Mouse (Mus musculus) forebrain, embryonic 13.5 days (tissue): ENCODE measurements at regions not wholly inside any gene's neighbourhood (a gene's known extent, or its start where the extent isn't known, plus 50 kb on each side); places are given as distances from the start of the nearest gene placed in this dataset.

Experiments used
- ATAC-seq: fragments of 200-750 bp; cut with Nextera tagmentation; 2 replicates; pipeline ENCODE4 v1.8.0; 2017
- H3K27ac ChIP-seq: fragments of 300-500 bp; sonication (generic); 2 replicates; pipeline ENCODE4 v1.5.1; 2015; ENCODE audit warnings: inconsistent platforms, mild to moderate bottlenecking, moderate library complexity
- H3K27me3 ChIP-seq: fragments of 300-500 bp; sonication (generic); 2 replicates; pipeline ENCODE4 v1.6.1; 2015; ENCODE audit warnings: mild to moderate bottlenecking, inconsistent platforms
- H3K36me3 ChIP-seq: fragments of 300-500 bp; sonication (generic); 2 replicates; pipeline ENCODE4 v1.6.1; 2015; ENCODE audit warnings: mild to moderate bottlenecking, inconsistent platforms; ENCODE audit not compliant: poor library complexity, severe bottlenecking
- H3K4me1 ChIP-seq: fragments of 300-500 bp; sonication (generic); 2 replicates; pipeline ENCODE4 v1.6.1; 2015; ENCODE audit warnings: inconsistent platforms
- H3K4me2 ChIP-seq: fragments of 300-500 bp; sonication (generic); 2 replicates; pipeline ENCODE4 v1.6.1; 2015; ENCODE audit warnings: inconsistent platforms, mild to moderate bottlenecking, moderate library complexity
- H3K4me3 ChIP-seq: fragments of 300-500 bp; sonication (generic); 2 replicates; pipeline ENCODE4 v1.5.1; 2015; ENCODE audit warnings: mild to moderate bottlenecking, inconsistent platforms
- H3K9ac ChIP-seq: fragments of 300-500 bp; sonication (generic); 2 replicates; pipeline ENCODE4 v1.6.1; 2015; ENCODE audit warnings: mild to moderate bottlenecking, inconsistent platforms
- H3K9me3 ChIP-seq: fragments of 300-500 bp; sonication (generic); replicated peaks from 2 replicates; pipeline ENCODE4 v1.6.1; 2016; ENCODE audit warnings: inconsistent platforms
- WGBS: fragments of 180-500 bp; shearing (Covaris S2); methylation state at CpG from one replicate; pipeline ENCODE4 v1.1.7; 2015; 5-methylcytosine and 5-hydroxymethylcytosine counted together

DNA sequence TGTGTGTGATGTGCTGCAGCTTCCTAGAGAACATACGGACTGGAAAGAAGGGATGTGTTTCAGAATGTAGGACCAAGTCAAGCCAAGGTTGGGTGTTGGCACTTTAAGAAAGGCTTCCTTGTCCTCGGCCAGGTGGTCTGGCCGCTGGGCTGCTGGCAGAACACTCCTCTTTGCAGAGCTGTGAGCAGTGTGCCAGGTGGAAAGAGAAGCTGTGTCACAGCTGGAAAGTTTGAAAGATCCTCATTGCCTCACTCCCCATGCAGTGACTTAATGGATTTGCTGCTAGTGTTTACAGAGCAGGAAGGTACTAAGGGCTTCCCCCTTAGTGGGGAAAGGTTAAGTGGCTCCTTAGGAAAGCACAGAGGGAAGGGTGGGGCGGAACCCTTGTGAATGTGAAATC, 269.2 kb upstream of the Ptger4 start:
- Histone ChIP-seq H3K27me3 (no peaks in the 10 kb centered on the region), H3K4me2 (no peak overlapping the region), H3K4me1 (no peaks in the 10 kb centered on the region), H3K9me3 (no peaks in the 10 kb centered on the region), H3K36me3 (no peaks in the 10 kb centered on the region), H3K9ac (no peak overlapping the region), H3K4me3 (no peak overlapping the region), H3K27ac (no peak overlapping the region)
- WGBS = 61% methylated on average over 4 of the region's 4 CpGs
- ATAC-seq = no peak

DNA sequence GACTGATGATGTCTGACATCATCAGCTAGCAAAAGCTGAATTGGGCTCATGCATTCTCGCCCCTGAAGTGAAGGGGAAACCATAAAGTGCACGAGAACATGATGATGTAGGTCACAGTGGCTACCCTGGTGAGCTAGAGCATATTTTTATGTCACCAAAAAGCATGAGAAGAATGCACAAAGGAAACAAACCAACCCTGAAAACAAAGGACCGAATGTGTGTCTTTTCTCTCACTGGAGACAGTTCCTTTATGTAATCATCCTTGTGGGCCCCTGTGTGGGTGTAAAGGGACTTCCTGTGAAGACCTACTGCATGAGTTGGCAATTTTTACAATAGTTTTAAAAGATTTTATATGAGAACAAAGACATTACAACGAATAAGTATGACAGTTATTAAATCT, 270.2 kb upstream of the Ptger4 start:
- Histone ChIP-seq H3K27ac (no peak overlapping the region), H3K36me3 (no peaks in the 10 kb centered on the region), H3K9me3 (no peaks in the 10 kb centered on the region), H3K9ac (no peak overlapping the region), H3K4me3 (no peak overlapping the region), H3K4me1 (no peaks in the 10 kb centered on the region), H3K4me2 (no peak overlapping the region), H3K27me3 (no peaks in the 10 kb centered on the region)
- ATAC-seq = no peak
- 64% methylated on average over 4 of the region's 4 CpGs for WGBS

DNA sequence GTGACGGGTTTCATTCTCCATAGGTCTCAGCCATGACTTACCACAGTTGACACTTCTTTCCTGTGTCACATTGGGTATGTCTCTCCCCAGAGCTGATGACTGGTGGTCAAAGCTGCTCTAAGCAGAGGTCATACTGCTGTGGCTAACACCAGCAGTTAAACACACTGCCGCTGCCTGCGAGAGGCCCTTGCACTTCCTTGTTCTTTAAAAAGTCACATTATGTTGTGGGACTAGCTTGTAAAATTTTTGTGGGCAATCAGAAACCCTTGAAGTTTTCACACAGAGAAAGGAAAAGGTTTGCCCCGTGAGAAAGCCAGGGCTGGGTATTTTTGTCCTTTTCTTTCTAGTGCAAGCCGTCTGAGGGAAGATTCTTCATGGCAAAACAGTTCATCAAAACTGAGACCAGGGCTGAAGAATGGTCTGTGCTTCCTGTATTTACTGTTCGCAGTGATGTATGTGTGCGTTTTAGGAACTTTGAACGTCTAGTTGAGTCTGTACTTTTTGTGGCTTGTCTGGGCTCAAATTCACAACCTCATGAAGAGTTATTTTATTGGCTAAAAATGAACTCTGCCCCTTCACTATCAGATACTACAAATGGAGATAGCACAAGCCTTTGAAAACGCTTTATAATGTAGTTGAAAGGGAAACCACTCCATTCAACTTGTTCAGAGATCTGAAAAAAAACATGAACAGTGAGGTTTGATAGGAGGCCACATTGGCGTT, 273.4 kb upstream of the Ptger4 start:
- H3K9me3 ChIP-seq = no peaks in the 10 kb centered on the region
- WGBS = 88% methylated on average over 10 of the region's 10 CpGs
- no peaks in the 10 kb centered on the region for H3K4me1 ChIP-seq
- H3K4me2 ChIP-seq = no peak overlapping the region
- H3K27ac ChIP-seq = no peak overlapping the region
- ATAC-seq = no peak
- H3K36me3 ChIP-seq = no peaks in the 10 kb centered on the region
- H3K4me3 ChIP-seq = no peak overlapping the region
- H3K9ac ChIP-seq = no peak overlapping the region
- no peaks in the 10 kb centered on the region for H3K27me3 ChIP-seq

DNA sequence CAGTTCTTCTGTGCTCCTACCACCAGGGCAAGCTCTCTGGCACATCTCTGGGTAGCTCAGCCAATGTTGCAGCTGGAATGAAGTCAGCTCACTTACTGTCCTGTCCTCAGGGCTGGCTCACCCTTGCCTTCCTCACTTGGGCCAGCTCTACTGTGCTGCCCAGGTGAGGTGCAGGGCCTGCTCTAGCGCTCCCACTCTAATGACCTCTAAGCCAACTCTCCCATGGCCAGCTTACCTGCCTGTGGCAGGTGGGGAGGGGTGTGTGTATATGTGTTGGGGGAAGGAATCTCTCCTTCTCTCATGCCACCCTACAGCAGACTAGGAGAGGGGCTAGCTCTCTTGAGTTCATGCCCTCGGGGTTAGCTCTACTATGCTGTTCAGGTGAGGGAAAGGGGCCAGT, 275.6 kb upstream of the Ptger4 start:
- H3K36me3 ChIP-seq = no peaks in the 10 kb centered on the region
- H3K27ac ChIP-seq = no peak overlapping the region
- H3K9me3 ChIP-seq = no peaks in the 10 kb centered on the region
- H3K4me2 ChIP-seq = no peak overlapping the region
- peak; percentile 24; the same call in 1 of the 2 replicates for ATAC-seq
- no peaks in the 10 kb centered on the region for H3K4me1 ChIP-seq
- H3K4me3 ChIP-seq = no peak overlapping the region
- H3K9ac ChIP-seq = no peak overlapping the region
- no peaks in the 10 kb centered on the region for H3K27me3 ChIP-seq
- 90% methylated on average over 2 of the region's 2 CpGs for WGBS

DNA sequence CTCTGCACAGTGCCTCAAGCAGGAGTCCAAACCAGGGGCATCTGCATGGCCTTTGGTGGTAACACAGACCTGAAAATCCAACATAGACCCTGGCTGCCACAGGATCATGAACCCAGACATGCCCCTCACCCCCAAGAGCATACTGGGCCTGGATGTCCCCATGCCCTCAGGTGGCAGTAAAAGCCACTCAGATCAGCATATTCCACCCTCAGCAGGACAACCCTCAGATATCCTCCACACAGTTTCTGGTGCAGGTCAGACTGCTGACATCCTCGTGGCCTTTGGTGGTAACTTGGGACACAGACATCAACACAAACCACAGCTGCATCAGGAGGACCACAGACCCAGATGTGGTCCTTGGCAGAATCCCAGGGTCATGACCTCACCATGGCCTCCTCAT, 276.0 kb upstream of the Ptger4 start:
- no peaks in the 10 kb centered on the region for H3K9me3 ChIP-seq
- 85% methylated on average over 1 of the region's 1 CpGs for WGBS
- no peak overlapping the region for H3K4me2 ChIP-seq
- no peak for ATAC-seq
- no peaks in the 10 kb centered on the region for H3K36me3 ChIP-seq
- H3K27ac ChIP-seq = no peak overlapping the region
- H3K4me3 ChIP-seq = no peak overlapping the region
- H3K9ac ChIP-seq = no peak overlapping the region
- H3K27me3 ChIP-seq = no peaks in the 10 kb centered on the region
- no peaks in the 10 kb centered on the region for H3K4me1 ChIP-seq

DNA sequence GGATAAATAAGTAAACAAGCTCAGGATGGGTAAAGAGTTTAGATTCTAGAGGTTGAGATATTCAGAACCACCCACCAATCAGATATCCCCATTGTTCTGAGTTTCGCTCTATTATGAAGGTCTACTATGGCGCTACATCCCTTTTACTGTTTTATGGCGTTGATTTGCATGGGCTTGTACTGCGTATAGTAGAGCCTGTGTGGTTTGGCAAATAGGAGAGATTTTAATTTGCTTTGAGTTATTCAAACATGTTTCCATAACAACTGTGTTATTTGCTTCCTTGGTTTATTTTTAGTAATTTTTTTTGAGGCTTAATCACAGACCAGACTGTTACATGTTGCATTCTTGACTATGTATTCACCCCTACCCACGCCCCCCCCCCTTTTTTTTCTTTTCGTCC, 284.6 kb upstream of the Ptger4 start:
- Histone ChIP-seq H3K27me3 (no peaks in the 10 kb centered on the region), H3K4me1 (no peaks in the 10 kb centered on the region), H3K4me3 (no peak overlapping the region), H3K36me3 (no peaks in the 10 kb centered on the region), H3K27ac (no peak overlapping the region), H3K9ac (no peak overlapping the region), H3K9me3 (no peaks in the 10 kb centered on the region), H3K4me2 (no peak overlapping the region)
- ATAC-seq = no peak
- WGBS = 89% methylated on average over 6 of the region's 6 CpGs

DNA sequence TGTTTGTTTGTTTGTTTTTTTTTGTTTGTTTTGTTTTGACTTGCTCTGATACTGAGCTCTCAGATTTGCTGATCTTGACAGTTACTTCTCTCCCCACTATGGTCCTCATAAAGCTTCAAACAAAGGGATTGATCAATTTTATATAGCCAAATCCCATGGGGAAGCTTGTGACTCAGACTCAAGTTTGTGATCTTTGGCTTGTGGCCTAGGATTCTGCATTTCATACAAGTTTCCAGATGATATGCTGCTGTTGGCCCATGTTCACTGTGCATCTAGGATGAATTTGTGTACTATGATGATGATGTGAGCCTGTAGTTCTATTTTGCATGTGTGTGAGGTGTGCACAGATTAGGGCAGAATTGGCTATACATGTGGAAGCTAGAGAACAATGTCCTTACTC, 289.7 kb upstream of the Ptger4 start:
- ATAC-seq = no peak
- H3K4me2 ChIP-seq = no peak overlapping the region
- no peaks in the 10 kb centered on the region for H3K36me3 ChIP-seq

DNA sequence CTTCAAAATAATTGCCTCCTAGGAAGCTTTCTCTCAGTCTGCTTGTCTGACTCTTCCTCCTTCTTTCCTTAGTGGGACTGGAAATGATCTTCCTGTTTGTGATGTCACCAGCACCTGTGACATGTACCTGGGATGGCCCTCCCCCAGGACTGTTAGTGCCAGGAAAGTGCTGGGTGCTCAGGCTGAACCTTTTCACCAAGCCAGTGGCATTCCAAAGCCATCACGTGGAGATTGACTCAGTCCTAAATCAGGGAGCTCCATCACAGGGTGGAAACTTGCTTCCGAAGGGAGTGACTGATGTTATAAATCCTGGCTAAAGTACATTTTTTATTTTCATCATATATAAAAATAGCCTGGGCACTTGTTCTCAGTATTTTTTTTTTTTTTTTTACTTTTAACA, 293.4 kb upstream of the Ptger4 start:
- H3K27me3 ChIP-seq = no peaks in the 10 kb centered on the region
- no peak overlapping the region for H3K27ac ChIP-seq
- no peak overlapping the region for H3K9ac ChIP-seq
- no peaks in the 10 kb centered on the region for H3K36me3 ChIP-seq
- no peaks in the 10 kb centered on the region for H3K9me3 ChIP-seq
- 72% methylated on average over 2 of the region's 2 CpGs for WGBS
- no peak for ATAC-seq
- H3K4me1 ChIP-seq = no peaks in the 10 kb centered on the region
- H3K4me2 ChIP-seq = no peak overlapping the region
- no peak overlapping the region for H3K4me3 ChIP-seq

More for the DNA sequence above, 289.7 kb upstream of the Ptger4 start:
- no peak overlapping the region for H3K27ac ChIP-seq
- H3K27me3 ChIP-seq = no peaks in the 10 kb centered on the region
- H3K4me3 ChIP-seq = no peak overlapping the region
- no peak overlapping the region for H3K9ac ChIP-seq
- no peaks in the 10 kb centered on the region for H3K9me3 ChIP-seq
- no peaks in the 10 kb centered on the region for H3K4me1 ChIP-seq

DNA sequence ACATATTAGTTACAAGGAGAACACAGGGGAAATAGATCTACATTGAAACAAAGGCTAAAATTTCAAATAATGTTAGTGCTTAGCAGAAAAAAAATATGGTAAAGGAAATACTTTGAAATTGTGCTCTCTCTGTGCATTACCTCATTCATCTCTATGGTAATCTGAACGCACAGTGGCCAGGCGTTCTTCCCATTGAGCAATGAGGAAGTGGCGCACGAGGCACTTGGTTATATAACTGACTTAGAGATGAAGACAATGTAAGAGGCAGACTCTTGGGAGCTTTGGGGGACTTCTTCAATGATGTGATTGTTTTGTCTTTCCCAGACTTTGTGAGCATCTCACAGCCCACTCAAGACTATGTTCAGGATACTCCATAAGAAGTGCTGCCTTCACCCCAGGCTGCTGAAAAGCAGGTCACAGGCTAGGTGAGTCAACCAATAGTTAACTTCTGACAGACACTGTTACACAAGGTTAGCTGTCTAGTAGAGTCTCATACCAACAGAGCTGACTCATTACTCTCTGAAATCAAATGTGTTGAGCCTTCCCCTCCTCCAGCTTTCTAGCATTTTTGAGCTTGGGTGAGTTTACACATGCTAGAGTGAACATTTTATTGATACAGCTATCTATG, 295.4 kb upstream of the Ptger4 start:
- no peaks in the 10 kb centered on the region for H3K4me1 ChIP-seq
- no peak overlapping the region for H3K27ac ChIP-seq
- no peak for ATAC-seq
- 92% methylated on average over 4 of the region's 4 CpGs for WGBS
- no peaks in the 10 kb centered on the region for H3K27me3 ChIP-seq
- no peaks in the 10 kb centered on the region for H3K9me3 ChIP-seq
- no peak overlapping the region for H3K9ac ChIP-seq
- no peak overlapping the region for H3K4me2 ChIP-seq
- no peak overlapping the region for H3K4me3 ChIP-seq
- H3K36me3 ChIP-seq = no peaks in the 10 kb centered on the region

DNA sequence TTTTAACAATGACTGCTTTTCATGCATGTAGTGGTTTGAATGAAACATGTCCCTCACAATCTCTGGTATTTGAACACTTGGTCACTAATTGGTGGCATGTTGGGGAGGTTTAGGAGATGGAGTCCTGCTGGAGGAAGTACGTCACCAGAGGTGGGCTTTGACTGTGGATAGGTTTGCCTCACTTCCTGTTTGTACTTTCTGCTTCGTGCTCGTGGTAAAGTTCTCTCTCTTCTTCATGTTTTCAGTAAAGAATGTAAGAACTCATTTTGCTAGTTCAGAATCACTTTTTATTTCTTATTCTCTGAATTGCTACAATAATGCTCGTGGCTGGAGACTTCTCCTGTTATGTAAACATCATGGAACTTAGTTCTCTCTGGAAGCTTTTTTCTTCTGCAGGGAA, 310.5 kb upstream of the Ptger4 start:
- H3K9ac ChIP-seq = no peak overlapping the region
- no peaks in the 10 kb centered on the region for H3K9me3 ChIP-seq
- no peaks in the 10 kb centered on the region for H3K4me1 ChIP-seq
- 79% methylated on average over 4 of the region's 4 CpGs for WGBS
- H3K4me3 ChIP-seq = no peak overlapping the region
- H3K4me2 ChIP-seq = no peak overlapping the region
- no peaks in the 10 kb centered on the region for H3K27me3 ChIP-seq
- no peaks in the 10 kb centered on the region for H3K36me3 ChIP-seq
- no peak for ATAC-seq
- H3K27ac ChIP-seq = no peak overlapping the region

DNA sequence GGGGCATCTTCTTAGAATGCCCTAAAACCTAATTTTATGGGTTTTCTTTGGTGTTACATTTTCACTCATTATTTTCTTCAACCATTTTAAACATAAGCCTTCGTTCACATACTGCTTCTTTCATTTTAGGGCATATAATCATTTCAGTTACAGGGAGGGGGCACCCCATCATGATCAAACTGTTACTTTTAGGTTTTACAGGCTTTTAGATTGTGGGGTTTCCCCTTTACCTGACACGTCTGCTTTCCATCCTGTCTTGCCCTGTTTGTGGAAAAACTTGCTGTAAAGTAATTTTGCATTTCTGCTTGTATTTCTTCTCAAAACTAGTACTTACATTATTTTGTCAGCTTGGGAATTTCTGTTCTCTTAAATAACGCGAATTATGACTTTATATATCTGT, 310.9 kb upstream of the Ptger4 start:
- Histone ChIP-seq H3K4me2 (no peak overlapping the region), H3K27ac (no peak overlapping the region), H3K9ac (no peak overlapping the region), H3K4me3 (no peak overlapping the region), H3K36me3 (no peaks in the 10 kb centered on the region), H3K4me1 (no peaks in the 10 kb centered on the region), H3K27me3 (no peaks in the 10 kb centered on the region), H3K9me3 (no peaks in the 10 kb centered on the region)
- no peak for ATAC-seq
- WGBS = 87% methylated on average over 4 of the region's 4 CpGs

DNA sequence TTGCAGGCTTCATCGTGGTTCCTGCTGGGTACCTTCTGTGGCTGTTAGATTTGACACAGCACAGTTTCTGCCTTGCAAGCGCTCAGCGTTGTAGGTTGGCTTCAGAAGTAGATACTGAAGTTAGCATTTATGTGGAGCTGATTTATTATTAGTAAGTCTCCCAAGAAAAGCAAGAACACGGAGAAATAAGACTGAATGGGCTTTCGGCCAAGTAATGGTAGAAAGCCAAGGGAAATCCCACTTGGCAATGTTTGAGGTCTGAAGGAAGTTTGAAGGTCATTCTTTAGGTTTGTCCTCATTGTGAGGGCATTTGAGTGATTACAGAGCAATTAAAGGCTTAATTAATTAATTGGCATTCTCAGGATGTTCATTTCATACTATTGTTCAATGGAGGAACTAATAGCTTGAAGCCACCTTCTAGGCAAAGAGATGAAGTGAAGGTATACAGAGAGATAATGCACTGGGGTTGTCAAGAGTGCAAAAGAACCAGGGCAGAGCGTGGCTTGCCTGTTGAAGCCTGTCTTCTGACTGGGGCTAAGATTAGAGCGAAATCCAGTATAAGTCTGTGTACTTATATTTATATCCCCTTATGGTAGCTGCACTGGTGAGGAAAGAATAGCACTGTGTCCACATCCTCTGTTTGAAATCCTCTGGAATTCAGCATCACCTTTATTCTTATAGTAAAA, 311.5 kb upstream of the Ptger4 start:
- no peaks in the 10 kb centered on the region for H3K9me3 ChIP-seq
- H3K4me1 ChIP-seq = no peaks in the 10 kb centered on the region
- H3K4me2 ChIP-seq = no peak overlapping the region
- H3K9ac ChIP-seq = no peak overlapping the region
- 80% methylated on average over 7 of the region's 7 CpGs for WGBS
- no peak for ATAC-seq
- no peak overlapping the region for H3K27ac ChIP-seq
- no peak overlapping the region for H3K4me3 ChIP-seq
- H3K27me3 ChIP-seq = no peaks in the 10 kb centered on the region
- no peaks in the 10 kb centered on the region for H3K36me3 ChIP-seq
